29 mouse cellular contexts compared by ENCODE assay signal in genomic region chr4:155738262-155738661, GRCm38 (mm10). TPM values are rescaled to one million over a fixed set of nuclear protein-coding genes. Genes with fewer than 3 reads are reported as not detected.
DNase-seq lines count a peak whose midpoint lies in the region; ATAC-seq lines count a peak whose summit lies in the region.
"Had no signal": no experiment of that assay in that cellular context is flagged by ENCODE, and none has a peak within 500 bp of the region (broad histone marks: within the 10 kb centered on the region; RNA-seq: fewer than 3 reads in every experiment).

No protein-coding gene starts in this region.

- no peak overlapping the region for H3K27ac ChIP-seq in kidney, embryonic 16.5 days (ENCODE audit: low read length)
- no peak overlapping the region for H3K27ac ChIP-seq in kidney, embryonic 15.5 days
- H3K27ac ChIP-seq in midbrain, embryonic 13.5 days: 0 out of 2 replicates have a peak overlapping the region, but pooled peaks have one; percentile 4
- H3K27ac ChIP-seq in midbrain, embryonic 10.5 days (replicated peaks): no peak overlapping the region
- H3K27ac ChIP-seq: embryonic facial prominence, embryonic 13.5 days; forebrain, embryonic 12.5 days; hindbrain, embryonic 12.5 days; midbrain, embryonic 12.5 days; neural tube, embryonic 13.5 days had no signal

- H3K4me3 ChIP-seq in kidney, embryonic 16.5 days (ENCODE audit: low read length): no peak overlapping the region
- no peak overlapping the region for H3K4me3 ChIP-seq in kidney, embryonic 15.5 days (replicated peaks)
- no peak overlapping the region for H3K4me3 ChIP-seq in midbrain, embryonic 13.5 days (replicated peaks)
- no peak overlapping the region for H3K4me3 ChIP-seq in midbrain, embryonic 10.5 days
- H3K4me3 ChIP-seq: embryonic facial prominence, embryonic 13.5 days; erythroblast, embryonic 14.5 days; forebrain, embryonic 12.5 days; hindbrain, embryonic 12.5 days; midbrain, embryonic 12.5 days; neural tube, embryonic 13.5 days had no signal

- 0 out of 2 replicates have a peak overlapping the region, but pooled peaks have one; percentile 16 for H3K9ac ChIP-seq in kidney, embryonic 16.5 days (replicated peaks; ENCODE audit: low read length)
- H3K9ac ChIP-seq in kidney, embryonic 15.5 days: no peak overlapping the region
- peak overlapping the region; percentile 10; the same call in 1 of the 2 replicates for H3K9ac ChIP-seq in midbrain, embryonic 13.5 days (replicated peaks)
- H3K9ac ChIP-seq: embryonic facial prominence, embryonic 13.5 days; forebrain, embryonic 12.5 days; forebrain, postnatal 0 days; liver, postnatal 0 days; midbrain, embryonic 12.5 days; neural tube, embryonic 13.5 days had no signal

- H3K4me1 ChIP-seq in kidney, embryonic 16.5 days (ENCODE audit: insufficient read depth, low read length): peaks cover 14% of the 10 kb centered on the region
- H3K4me1 ChIP-seq in kidney, embryonic 15.5 days: peaks cover 29% of the 10 kb centered on the region
- peaks cover 36% of the 10 kb centered on the region for H3K4me1 ChIP-seq in midbrain, embryonic 13.5 days (replicated peaks)
- H3K4me1 ChIP-seq in midbrain, embryonic 10.5 days: peaks cover 43% of the 10 kb centered on the region

- no peaks in the 10 kb centered on the region for H3K27me3 ChIP-seq in kidney, embryonic 16.5 days (ENCODE audit: insufficient read depth, low read length)
- no peaks in the 10 kb centered on the region for H3K27me3 ChIP-seq in kidney, embryonic 15.5 days
- no peaks in the 10 kb centered on the region for H3K27me3 ChIP-seq in midbrain, embryonic 13.5 days
- H3K27me3 ChIP-seq in midbrain, embryonic 10.5 days (ENCODE audit: low read depth, poor library complexity, severe bottlenecking): no peaks in the 10 kb centered on the region
- H3K27me3 ChIP-seq: embryonic facial prominence, embryonic 13.5 days; forebrain, embryonic 12.5 days; hindbrain, embryonic 12.5 days; midbrain, embryonic 12.5 days; neural tube, embryonic 13.5 days; Patski had no signal

- no peak for ATAC-seq in kidney, embryonic 16.5 days (ENCODE audit: low FRiP score, low TSS enrichment)
- ATAC-seq in kidney, embryonic 15.5 days (replicated peaks; ENCODE audit: low FRiP score): no peak
- ATAC-seq in midbrain, embryonic 13.5 days: no peak
- ATAC-seq: forebrain, postnatal 0 days; intestine, postnatal 0 days; liver, postnatal 0 days; Patski had no signal

- no peak overlapping the region for H3K4me2 ChIP-seq in kidney, embryonic 16.5 days (replicated peaks; ENCODE audit: low read depth, low read length)
- H3K4me2 ChIP-seq in kidney, embryonic 15.5 days: no peak overlapping the region
- H3K4me2 ChIP-seq in midbrain, embryonic 13.5 days (replicated peaks): no peak overlapping the region
- H3K4me2 ChIP-seq: embryonic facial prominence, embryonic 13.5 days; forebrain, embryonic 12.5 days; heart, embryonic 11.5 days; hindbrain, embryonic 12.5 days; midbrain, embryonic 12.5 days; neural tube, embryonic 13.5 days had no signal

- WGBS in kidney, embryonic 16.5 days: 56% methylated on average over 8 of the region's 8 CpGs
- 51% methylated on average over 8 of the region's 8 CpGs for WGBS in kidney, embryonic 15.5 days
- 81% methylated on average over 8 of the region's 8 CpGs for WGBS in midbrain, embryonic 13.5 days
- WGBS in midbrain, embryonic 10.5 days: 65% methylated on average over 8 of the region's 8 CpGs

- H3K36me3 ChIP-seq in kidney, embryonic 16.5 days (ENCODE audit: insufficient read depth, low read length): peaks cover 35% of the 10 kb centered on the region
- H3K36me3 ChIP-seq in kidney, embryonic 15.5 days: peaks cover 53% of the 10 kb centered on the region
- peaks cover 57% of the 10 kb centered on the region for H3K36me3 ChIP-seq in midbrain, embryonic 13.5 days
- H3K36me3 ChIP-seq in midbrain, embryonic 10.5 days: peaks cover 55% of the 10 kb centered on the region

- peak; percentile 38 for DNase-seq in cerebellum, adult 9-10 months
- no peak for DNase-seq in cerebellum, postnatal 36 days
- no peak for DNase-seq in midbrain, embryonic 10.5 days (ENCODE audit: low spot score)
- peak; percentile 76 for DNase-seq in telencephalon, adult 2 months (ENCODE audit: low read depth, low spot score)
- no peak for DNase-seq in adrenal gland, postnatal 36 days
- DNase-seq: adrenal gland, postnatal 14 days; cerebellum, adult 8-10 months; embryo, embryonic 11 days; forebrain, postnatal 0 days; gastrocnemius, postnatal 14 days; heart, postnatal 36 days; kidney, adult 9 months; kidney, postnatal 25 days; liver, postnatal 0 days; lung, postnatal 36 days had no signal

- H3K9me3 ChIP-seq in kidney, embryonic 16.5 days (ENCODE audit: low read length): no peaks in the 10 kb centered on the region
- H3K9me3 ChIP-seq in kidney, embryonic 15.5 days (replicated peaks): no peaks in the 10 kb centered on the region
- H3K9me3 ChIP-seq in midbrain, embryonic 13.5 days: no peaks in the 10 kb centered on the region
- H3K9me3 ChIP-seq in midbrain, embryonic 10.5 days (replicated peaks): no peaks in the 10 kb centered on the region
- H3K9me3 ChIP-seq: embryonic facial prominence, embryonic 13.5 days; forebrain, embryonic 12.5 days; G1E; hindbrain, embryonic 12.5 days; midbrain, embryonic 12.5 days; neural tube, embryonic 13.5 days had no signal

RNA-seq across cellular contexts. Expression of gene Tmem240, which starts 3.7 kb away (rescaled TPM):
- polyA plus RNA-seq in kidney, embryonic 16.5 days (2015; fragmentation: Nextera tagmentation; extraction: Ambion mirVana): 0.45 and 0.53 TPM in 2 replicates
- polyA plus RNA-seq in kidney, embryonic 15.5 days (2015; fragmentation: Nextera tagmentation; extraction: Ambion mirVana): 0.50 and 1.0 TPM in 2 replicates
- 8.6 and 10.1 TPM in 2 replicates for polyA plus RNA-seq in midbrain, embryonic 13.5 days (2015; fragmentation: Nextera tagmentation; extraction: Ambion mirVana)
- polyA plus RNA-seq in midbrain, embryonic 10.5 days (2016; fragmentation: Nextera tagmentation; extraction: Ambion mirVana): 0.65 and 1.2 TPM in 2 replicates
- under 1 TPM; 0.70 to 0.72 TPM for total RNA-seq in adrenal gland, postnatal 36 days (2021)

RNA-seq across cellular contexts. Expression of gene Atad3a, which starts 22.6 kb away (rescaled TPM):
- polyA plus RNA-seq in kidney, embryonic 16.5 days (2015; fragmentation: Nextera tagmentation; extraction: Ambion mirVana): 138 and 142 TPM in 2 replicates
- polyA plus RNA-seq in kidney, embryonic 15.5 days (2015; fragmentation: Nextera tagmentation; extraction: Ambion mirVana): 115 and 124 TPM in 2 replicates
- 82.1 and 84.8 TPM in 2 replicates for polyA plus RNA-seq in midbrain, embryonic 13.5 days (2015; fragmentation: Nextera tagmentation; extraction: Ambion mirVana)
- 115 and 129 TPM in 2 replicates for polyA plus RNA-seq in midbrain, embryonic 10.5 days (2016; fragmentation: Nextera tagmentation; extraction: Ambion mirVana)
- 10 to 100 TPM; 83.2 to 94.1 TPM for total RNA-seq in adrenal gland, postnatal 36 days (2021)

RNA-seq across cellular contexts. Expression of gene Ssu72, which starts 33.7 kb away (rescaled TPM):
- polyA plus RNA-seq in kidney, embryonic 16.5 days (2015; fragmentation: Nextera tagmentation; extraction: Ambion mirVana): 144 and 159 TPM in 2 replicates
- polyA plus RNA-seq in kidney, embryonic 15.5 days (2015; fragmentation: Nextera tagmentation; extraction: Ambion mirVana): 144 and 145 TPM in 2 replicates
- 155 and 159 TPM in 2 replicates for polyA plus RNA-seq in midbrain, embryonic 13.5 days (2015; fragmentation: Nextera tagmentation; extraction: Ambion mirVana)
- 167 and 169 TPM in 2 replicates for polyA plus RNA-seq in midbrain, embryonic 10.5 days (2016; fragmentation: Nextera tagmentation; extraction: Ambion mirVana)
- total RNA-seq in adrenal gland, postnatal 36 days (2021): 100 to 1,000 TPM in 1 of 2 experiments, 10 to 100 TPM in 1; 98.1 to 123 TPM

RNA-seq across cellular contexts. Expression of gene Vwa1, which starts 36.2 kb away (rescaled TPM):
- 7.4 and 11.3 TPM in 2 replicates for polyA plus RNA-seq in kidney, embryonic 16.5 days (2015; fragmentation: Nextera tagmentation; extraction: Ambion mirVana)
- polyA plus RNA-seq in kidney, embryonic 15.5 days (2015; fragmentation: Nextera tagmentation; extraction: Ambion mirVana): 5.6 and 7.7 TPM in 2 replicates
- 18.7 and 20.9 TPM in 2 replicates for polyA plus RNA-seq in midbrain, embryonic 13.5 days (2015; fragmentation: Nextera tagmentation; extraction: Ambion mirVana)
- polyA plus RNA-seq in midbrain, embryonic 10.5 days (2016; fragmentation: Nextera tagmentation; extraction: Ambion mirVana): 12.2 and 13.1 TPM in 2 replicates
- 1 to 10 TPM; 3.4 to 6.0 TPM for total RNA-seq in adrenal gland, postnatal 36 days (2021)
- total RNA-seq: megakaryocyte, adult 5-6 weeks had no signal
- polyA plus RNA-seq: erythroblast, embryonic 14.5 days had no signal

RNA-seq across cellular contexts. Expression of gene Fndc10, which starts 44.1 kb away (rescaled TPM):
- polyA plus RNA-seq in kidney, embryonic 16.5 days (2015; fragmentation: Nextera tagmentation; extraction: Ambion mirVana): 2.5 and 2.8 TPM in 2 replicates
- 4.9 and 5.3 TPM in 2 replicates for polyA plus RNA-seq in kidney, embryonic 15.5 days (2015; fragmentation: Nextera tagmentation; extraction: Ambion mirVana)
- 5.0 and 6.4 TPM in 2 replicates for polyA plus RNA-seq in midbrain, embryonic 13.5 days (2015; fragmentation: Nextera tagmentation; extraction: Ambion mirVana)
- 0.98 and 1.1 TPM in 2 replicates for polyA plus RNA-seq in midbrain, embryonic 10.5 days (2016; fragmentation: Nextera tagmentation; extraction: Ambion mirVana)
- total RNA-seq in adrenal gland, postnatal 36 days (2021): 10 to 100 TPM; 31.3 to 59.8 TPM
- polyA plus RNA-seq: G1E had no signal

Comparison
In these comparisons a context has a peak if more than half of its experiments do, and no peak if none do; other contexts are left out.
1. DNase-seq: peak in cerebellum, adult 9-10 months (single experiment) and telencephalon, adult 2 months (single experiment); none in cerebellum, postnatal 36 days (0 of 2), midbrain, embryonic 10.5 days (single experiment) and adrenal gland, postnatal 36 days (0 of 2).